Mouse (Mus musculus): ENCODE data around the gene Tuba1b.

Tuba1b gene

GRCm38 (mm10) chr15:98886667-98887387 is 47.5 kb downstream of the Tuba1b start:
- no peak for DNase-seq

- no peak for DNase-seq
Observed at GRCm38 (mm10) chr15:98884106-98884505, 50.3 kb downstream of the Tuba1b start.

- DNase-seq: peak; percentile 74 to 85
Observed at GRCm38 (mm10) chr15:98883661-98884060, 50.7 kb downstream of the Tuba1b start.

GRCm38 (mm10) chr15:98881656-98882008 is 52.7 kb downstream of the Tuba1b start:
- no peak for DNase-seq
